8 mouse cellular contexts compared by ENCODE assay signal in the genomic region with DNA sequence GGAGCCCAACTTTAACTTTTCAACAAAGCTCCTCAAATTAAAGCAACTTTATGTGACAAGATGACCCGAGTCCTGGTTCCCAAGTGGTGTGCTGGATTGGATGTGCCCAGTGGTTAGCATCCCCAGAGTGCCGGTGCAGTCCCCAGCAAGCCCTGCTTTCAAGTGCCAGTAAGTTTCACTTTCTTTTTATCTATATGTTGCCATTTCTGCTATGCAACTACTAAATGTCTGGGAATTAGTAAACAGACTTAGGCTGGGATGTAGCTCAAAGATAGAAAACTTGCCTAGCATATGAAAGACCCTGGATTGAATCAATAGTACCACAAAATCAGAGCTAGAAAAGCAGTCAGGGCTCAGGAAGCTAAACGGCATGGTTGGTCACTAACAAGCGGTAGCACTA. TPM values are rescaled to one million over a fixed set of nuclear protein-coding genes. Genes with fewer than 3 reads are reported as not detected.
DNase-seq lines count a peak whose midpoint lies in the region; ATAC-seq lines count a peak whose summit lies in the region.

No protein-coding gene starts in this region.

- H3K9me3 ChIP-seq in kidney, embryonic 16.5 days (ENCODE audit: low read length) = no peaks in the 10 kb centered on the region
- no peaks in the 10 kb centered on the region for H3K9me3 ChIP-seq in hindbrain, embryonic 14.5 days (ENCODE audit: control insufficient read depth, low read length)
- no peaks in the 10 kb centered on the region for H3K9me3 ChIP-seq in midbrain, embryonic 15.5 days

- H3K27ac ChIP-seq in kidney, embryonic 16.5 days (ENCODE audit: low read length) = no peak overlapping the region
- no peak overlapping the region for H3K27ac ChIP-seq in hindbrain, embryonic 14.5 days
- H3K27ac ChIP-seq in midbrain, embryonic 15.5 days = no peak overlapping the region

- 46% methylated on average over 4 of the region's 4 CpGs for WGBS in kidney, embryonic 16.5 days
- WGBS in hindbrain, embryonic 14.5 days = 82% methylated on average over 4 of the region's 4 CpGs
- 84% methylated on average over 4 of the region's 4 CpGs for WGBS in midbrain, embryonic 15.5 days

- H3K4me3 ChIP-seq in kidney, embryonic 16.5 days (ENCODE audit: low read length) = peak overlapping the region; percentile 93
- peak overlapping the region; percentile 5; the same call in 1 of the 2 replicates for H3K4me3 ChIP-seq in hindbrain, embryonic 14.5 days (replicated peaks; ENCODE audit: low read length)
- no peak overlapping the region; the same call in 1 of the 2 replicates for H3K4me3 ChIP-seq in midbrain, embryonic 15.5 days

- H3K4me2 ChIP-seq in kidney, embryonic 16.5 days (replicated peaks; ENCODE audit: low read depth, low read length) = peak overlapping the region; percentile 85
- H3K4me2 ChIP-seq in hindbrain, embryonic 14.5 days (replicated peaks) = peak overlapping the region; percentile 91
- peak overlapping the region; percentile 81 for H3K4me2 ChIP-seq in midbrain, embryonic 15.5 days

- DNase-seq in kidney, postnatal 14 days = no peak
- peak; percentile 26 for DNase-seq in Muller cell, postnatal 12 days (ENCODE audit: inconsistent ontology term)
- no peak for DNase-seq in hindbrain, embryonic 14.5 days (ENCODE audit: low spot score)
- no peak for DNase-seq in frontal cortex, postnatal 36 days (ENCODE audit: low spot score in 2 of 2)
- no peak for DNase-seq in embryo, embryonic 11 days
- no peak for DNase-seq in layer of hippocampus, adult 8-10 months (ENCODE audit: low spot score in 2 of 2)

- no peak for ATAC-seq in kidney, embryonic 16.5 days (ENCODE audit: low FRiP score, low TSS enrichment)
- ATAC-seq in hindbrain, embryonic 14.5 days (ENCODE audit: low FRiP score) = no peak
- no peak for ATAC-seq in midbrain, embryonic 15.5 days (replicated peaks)

- peaks cover 18% of the 10 kb centered on the region for H3K4me1 ChIP-seq in kidney, embryonic 16.5 days (ENCODE audit: insufficient read depth, low read length)
- peaks cover 17% of the 10 kb centered on the region for H3K4me1 ChIP-seq in hindbrain, embryonic 14.5 days (replicated peaks; ENCODE audit: control insufficient read depth, insufficient read depth, low read length)
- peaks cover 21% of the 10 kb centered on the region for H3K4me1 ChIP-seq in midbrain, embryonic 15.5 days

- H3K9ac ChIP-seq in kidney, embryonic 16.5 days (replicated peaks; ENCODE audit: low read length) = peak overlapping the region; percentile 41
- no peak overlapping the region for H3K9ac ChIP-seq in hindbrain, embryonic 14.5 days
- H3K9ac ChIP-seq in midbrain, embryonic 15.5 days = no peak overlapping the region

- peaks cover 4% of the 10 kb centered on the region; the same call in 1 of the 2 replicates for H3K36me3 ChIP-seq in kidney, embryonic 16.5 days (ENCODE audit: insufficient read depth, low read length)
- H3K36me3 ChIP-seq in hindbrain, embryonic 14.5 days (replicated peaks; ENCODE audit: control insufficient read depth, insufficient read depth) = peaks cover 7% of the 10 kb centered on the region; the same call in 1 of the 2 replicates
- H3K36me3 ChIP-seq in midbrain, embryonic 15.5 days (replicated peaks) = no peaks in the 10 kb centered on the region; the same call in 1 of the 2 replicates

- H3K27me3 ChIP-seq in kidney, embryonic 16.5 days (ENCODE audit: insufficient read depth, low read length) = no peaks in the 10 kb centered on the region
- H3K27me3 ChIP-seq in hindbrain, embryonic 14.5 days (ENCODE audit: control insufficient read depth, insufficient read depth, low read length) = no peaks in the 10 kb centered on the region
- no peaks in the 10 kb centered on the region for H3K27me3 ChIP-seq in midbrain, embryonic 15.5 days (replicated peaks)

RNA-seq across cellular contexts. Expression of gene Wdr43, which starts 2.3 kb away (rescaled TPM):
- 89.5 and 92.1 TPM in 2 replicates for polyA plus RNA-seq in kidney, embryonic 16.5 days (2015; fragmentation: Nextera tagmentation; extraction: Ambion mirVana)
- polyA plus RNA-seq in hindbrain, embryonic 14.5 days (2014; fragmentation: Nextera tagmentation; extraction: Ambion mirVana) = 50.3 and 50.9 TPM in 2 replicates
- polyA plus RNA-seq in midbrain, embryonic 15.5 days (2015; fragmentation: Nextera tagmentation; extraction: Ambion mirVana) = 52.4 and 53.0 TPM in 2 replicates
- total RNA-seq in layer of hippocampus, adult 8-10 months (2022) = 10 to 100 TPM; 28.2 to 36.9 (median 32.6) TPM

RNA-seq across cellular contexts. Expression of gene Togaram2, which starts 55.1 kb away (rescaled TPM):
- polyA plus RNA-seq in kidney, embryonic 16.5 days (2015; fragmentation: Nextera tagmentation; extraction: Ambion mirVana) = 0.08 and 0.25 TPM in 2 replicates
- polyA plus RNA-seq in hindbrain, embryonic 14.5 days (2014; fragmentation: Nextera tagmentation; extraction: Ambion mirVana) = 1.0 TPM in 2 replicates
- polyA plus RNA-seq in midbrain, embryonic 15.5 days (2015; fragmentation: Nextera tagmentation; extraction: Ambion mirVana) = 0.48 and 0.68 TPM in 2 replicates
- total RNA-seq in layer of hippocampus, adult 8-10 months (2022) = 1 to 10 TPM; 2.3 to 5.6 (median 2.5) TPM
